Mouse (Mus musculus): ENCODE measurements around the gene Smim4.
A peak's percentile ranks its signal among the peaks of the same experiment; 100 is the strongest.

The Smim4 gene

DNA sequence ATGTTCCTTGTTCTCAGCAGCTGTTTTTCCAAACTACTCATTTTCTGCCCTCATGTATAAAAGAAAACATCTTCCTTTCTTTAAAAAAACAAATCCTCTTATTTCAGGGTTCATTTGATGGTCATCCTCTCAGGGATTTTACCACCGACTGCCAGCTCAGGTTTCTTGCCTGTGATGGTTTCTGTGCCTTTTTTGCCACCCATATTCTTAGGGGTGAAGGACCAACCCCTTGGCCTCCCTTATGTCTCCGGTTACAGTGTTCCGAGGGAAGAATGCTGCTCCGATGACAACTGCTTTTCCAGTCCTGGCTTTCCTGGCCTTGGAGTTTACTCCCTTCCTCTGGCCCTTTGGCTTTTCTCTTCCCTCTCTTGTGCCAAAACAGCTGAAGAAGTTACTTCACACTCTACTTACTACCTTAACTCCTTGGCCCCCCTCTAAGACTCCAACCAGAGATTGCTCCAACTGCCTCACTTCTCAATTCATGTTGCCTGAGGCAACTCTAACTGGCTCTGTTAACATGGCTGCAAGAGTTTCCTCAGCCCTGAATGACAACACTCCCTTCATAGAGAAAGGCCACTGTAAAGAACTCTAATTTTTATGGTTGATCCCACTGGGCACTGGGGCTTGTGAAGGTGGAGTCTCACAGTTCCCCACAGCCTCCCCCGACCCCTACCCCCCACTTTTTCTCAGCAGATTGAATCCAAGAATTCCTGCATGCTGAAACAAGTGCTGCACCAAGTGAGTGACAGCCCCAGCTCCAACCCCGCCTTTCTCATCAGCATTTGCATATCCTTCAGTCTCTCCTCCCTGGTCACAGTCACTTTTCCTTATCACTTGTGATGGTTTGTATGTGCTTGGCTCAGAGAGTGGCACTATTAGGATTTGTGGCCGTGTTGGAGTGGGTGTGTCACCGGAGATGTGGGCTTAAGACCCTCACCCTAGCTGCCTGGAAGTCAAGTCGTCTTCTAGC lies 3.4 kb downstream of the Smim4 start:
- DNase-seq (ENCODE audit: low spot score) = no peak

DNA sequence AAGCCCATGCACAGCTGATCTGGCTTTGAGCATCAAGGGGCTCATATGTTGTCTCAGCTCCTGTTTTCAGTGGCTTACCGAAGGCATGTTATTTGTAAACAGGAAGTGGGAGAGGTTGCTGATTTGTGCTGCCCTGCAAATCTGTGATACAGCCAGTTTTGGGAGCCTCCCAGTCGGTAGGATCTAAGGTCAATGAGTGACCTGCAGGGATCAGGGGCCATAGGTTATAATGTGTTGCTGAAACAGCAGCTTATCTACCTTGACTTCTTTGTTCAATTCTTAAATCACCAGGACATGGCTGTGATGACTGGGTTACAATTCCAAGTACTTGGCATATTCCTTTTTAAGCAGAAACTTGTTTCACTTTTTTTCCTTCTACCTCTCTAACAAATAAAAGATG lies 13.2 kb downstream of the Smim4 start:
- no peak for DNase-seq (ENCODE audit: low spot score)

DNA sequence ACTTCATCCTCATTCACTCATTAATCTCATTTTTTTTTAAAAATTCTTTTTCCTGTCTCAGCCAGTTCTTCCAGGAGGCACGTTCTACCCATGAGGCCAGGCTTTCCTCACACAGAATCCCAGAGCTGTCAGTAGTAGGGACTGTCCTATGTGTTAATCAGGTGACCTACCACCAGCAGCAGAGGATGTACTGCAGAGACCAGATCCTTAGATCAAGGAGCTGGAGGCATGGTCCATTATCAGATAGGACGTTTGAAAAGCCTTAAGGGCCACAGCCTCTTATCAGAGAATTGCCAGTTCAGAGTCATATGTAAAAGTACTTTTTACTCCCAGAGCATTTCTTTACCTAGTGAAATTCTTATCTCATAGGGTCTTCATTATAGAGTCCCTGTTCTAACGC lies 14.7 kb downstream of the Smim4 start:
- DNase-seq (ENCODE audit: low spot score) = no peak

DNA sequence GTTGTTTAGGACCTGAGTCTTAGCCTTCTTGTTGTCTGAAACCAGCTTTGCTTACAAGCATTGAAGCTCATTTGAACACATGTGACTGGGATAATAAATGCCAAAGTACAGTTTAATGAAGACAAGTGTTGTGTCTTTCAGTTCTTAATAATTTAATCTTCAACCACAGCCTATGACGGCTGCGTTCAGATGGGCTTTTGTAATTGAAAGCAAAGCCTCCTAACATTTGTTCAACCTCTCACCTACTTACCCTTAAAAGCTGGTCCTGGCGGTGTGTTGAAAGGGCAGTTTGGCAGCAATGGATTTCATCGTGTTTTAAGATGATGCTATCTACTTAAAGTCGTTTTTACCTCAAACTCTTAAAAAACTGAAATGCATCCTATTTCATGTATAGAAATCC lies 16.6 kb downstream of the Smim4 start:
- DNase-seq (ENCODE audit: low spot score) = no peak

DNA sequence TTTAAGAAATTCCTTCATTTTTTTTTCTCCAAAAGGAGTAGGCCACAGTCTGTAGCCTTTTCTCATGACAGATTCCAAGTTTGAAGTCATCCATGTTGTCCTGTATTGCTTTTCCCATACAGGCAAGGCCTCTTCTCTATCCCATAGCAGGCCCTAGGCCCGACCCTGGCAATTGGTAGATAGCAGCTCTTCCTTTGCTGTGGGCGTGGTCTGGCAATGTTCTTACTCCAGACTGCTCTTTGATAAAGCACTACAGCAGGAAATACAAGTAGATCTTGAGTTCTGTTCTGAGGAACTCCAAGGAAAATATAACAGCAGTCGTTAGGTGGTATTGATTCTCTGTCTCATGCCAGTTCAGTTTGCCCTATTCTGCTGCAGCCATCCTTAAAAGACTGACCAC lies 18.1 kb downstream of the Smim4 start:
- DNase-seq (ENCODE audit: low spot score) = no peak

DNA sequence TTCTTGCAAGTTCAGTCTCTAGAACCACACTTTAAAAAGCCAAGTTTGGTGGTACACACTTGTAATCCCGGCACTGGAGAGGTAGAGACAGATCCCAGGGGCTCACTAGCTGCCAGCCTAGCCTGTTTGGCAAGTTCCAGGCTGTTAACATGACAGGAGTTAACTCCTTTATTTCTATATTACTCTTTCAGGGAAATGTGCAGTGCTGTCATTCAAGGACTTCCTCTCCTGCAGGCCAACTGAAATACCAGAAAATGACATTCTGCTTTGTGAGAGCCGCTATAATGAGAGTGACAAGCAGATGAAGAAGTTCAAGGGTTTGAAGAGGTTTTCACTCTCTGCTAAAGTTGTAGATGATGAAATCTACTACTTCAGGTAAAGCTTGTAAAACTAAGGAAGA lies 23.6 kb downstream of the Smim4 start:
- no peak for DNase-seq (ENCODE audit: low spot score)

DNA sequence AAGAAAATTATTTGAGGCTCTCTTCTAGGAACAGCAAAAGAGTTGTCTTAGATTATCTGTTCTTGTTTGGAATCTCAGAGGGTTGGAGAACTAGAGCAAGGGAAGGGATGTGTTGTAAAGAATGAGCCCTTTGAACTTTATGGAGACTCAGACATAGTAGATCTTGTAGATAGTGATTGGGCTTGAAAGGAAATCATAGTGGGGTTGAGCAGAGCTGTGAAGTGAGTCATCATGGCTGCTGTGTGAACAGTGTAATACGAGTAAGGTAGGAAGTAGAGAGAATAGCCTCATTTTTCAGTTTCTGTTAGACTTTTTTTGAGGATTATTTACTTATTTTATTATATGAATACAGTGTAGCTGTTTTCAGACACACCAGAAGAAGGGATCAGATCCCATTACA lies 38.8 kb downstream of the Smim4 start:
- no peak for DNase-seq (ENCODE audit: low spot score)

DNA sequence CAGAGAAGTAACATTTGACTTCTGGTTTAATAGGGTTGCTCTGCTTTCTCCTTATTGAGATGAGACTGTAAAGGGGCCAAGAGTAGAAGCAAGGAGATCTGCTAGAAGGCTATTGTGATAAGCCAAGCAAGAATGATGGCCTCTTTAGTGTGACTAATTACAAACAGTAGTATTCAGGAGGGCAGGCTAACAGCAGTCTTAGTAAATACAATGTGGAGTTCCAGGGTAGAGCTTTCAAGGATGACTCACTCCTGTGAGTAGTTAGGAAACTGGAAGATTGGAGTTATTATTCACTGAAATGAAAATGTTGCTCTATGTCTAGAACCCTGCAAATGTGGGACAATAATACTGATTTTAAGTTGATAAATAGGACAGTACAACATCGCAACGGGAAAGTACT lies 40.2 kb downstream of the Smim4 start:
- DNase-seq (ENCODE audit: low spot score) = no peak

DNA sequence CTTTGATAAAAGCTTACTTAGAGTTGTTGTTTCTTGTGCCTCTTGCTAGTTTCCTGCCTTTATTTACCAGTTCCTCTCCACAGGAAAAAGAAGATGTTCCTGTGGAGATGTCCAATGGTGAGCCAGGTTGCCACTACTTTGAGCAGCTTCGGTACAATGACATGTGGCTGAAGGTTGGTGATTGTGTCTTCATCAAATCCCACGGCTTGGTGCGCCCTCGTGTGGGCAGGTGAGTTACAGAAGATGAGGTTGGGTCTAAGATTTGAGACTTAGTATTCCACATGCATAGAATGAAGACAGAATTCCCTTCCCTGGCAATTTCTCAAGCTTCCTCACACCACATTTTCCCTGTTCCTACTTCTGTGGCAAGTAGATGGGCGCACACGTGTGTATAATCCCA lies 41.3 kb downstream of the Smim4 start:
- DNase-seq (ENCODE audit: low spot score) = no peak

DNA sequence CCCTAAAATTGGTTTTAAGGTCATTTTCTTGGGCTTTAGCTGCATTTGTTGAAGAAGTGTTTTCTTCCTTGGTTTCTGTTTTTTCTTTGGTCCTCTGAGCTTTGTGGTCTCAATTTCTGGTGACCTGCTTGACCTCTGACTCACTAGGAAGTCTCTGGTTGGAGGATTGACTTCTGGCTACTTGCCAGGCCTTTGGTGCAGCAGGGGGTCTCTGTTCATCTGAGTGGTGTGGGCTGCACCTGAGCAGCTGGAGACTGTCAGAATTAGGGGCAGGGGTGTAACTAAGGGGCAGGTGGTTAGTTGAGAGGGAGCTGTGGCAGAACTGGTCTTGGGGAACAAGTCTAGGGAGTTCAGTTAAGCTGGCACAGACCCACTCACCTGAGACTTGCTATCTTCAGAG lies 47.6 kb downstream of the Smim4 start:
- DNase-seq (ENCODE audit: low spot score) = no peak

DNA sequence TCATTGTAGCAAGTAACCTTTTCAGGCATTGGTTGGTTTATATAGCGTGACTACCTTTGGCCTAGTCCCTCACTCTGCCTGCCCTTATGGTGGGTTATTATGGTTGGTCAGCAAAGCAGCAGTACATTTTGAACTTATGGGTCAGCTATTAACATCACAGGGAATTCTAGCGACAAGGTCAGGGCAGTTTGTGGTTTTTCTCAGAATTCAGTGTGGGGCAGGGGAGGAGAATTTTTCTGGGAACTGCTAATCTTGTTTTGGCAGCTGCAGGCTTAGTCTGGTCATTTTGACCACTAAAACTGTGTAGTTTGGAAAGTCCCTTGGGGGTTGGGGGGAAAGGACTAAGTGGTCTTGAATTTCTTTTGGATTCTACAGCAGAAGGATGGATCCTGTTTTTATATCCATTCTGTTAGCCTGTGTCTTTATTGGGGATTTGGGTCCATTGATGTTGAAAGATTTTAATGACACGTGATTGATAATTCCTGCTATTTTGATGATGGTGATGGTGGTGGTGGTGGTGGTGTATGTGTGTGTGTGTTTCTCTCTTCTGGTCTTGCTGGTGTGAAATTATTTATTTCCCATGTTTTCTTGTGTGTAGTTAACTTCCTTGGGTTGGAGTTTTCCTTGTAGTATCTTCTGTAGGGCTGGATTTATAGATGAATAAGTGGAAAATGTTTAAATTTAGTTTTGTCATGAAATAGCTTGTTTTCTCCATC lies 49.3 kb downstream of the Smim4 start:
- no peak for DNase-seq (ENCODE audit: low spot score)

DNA sequence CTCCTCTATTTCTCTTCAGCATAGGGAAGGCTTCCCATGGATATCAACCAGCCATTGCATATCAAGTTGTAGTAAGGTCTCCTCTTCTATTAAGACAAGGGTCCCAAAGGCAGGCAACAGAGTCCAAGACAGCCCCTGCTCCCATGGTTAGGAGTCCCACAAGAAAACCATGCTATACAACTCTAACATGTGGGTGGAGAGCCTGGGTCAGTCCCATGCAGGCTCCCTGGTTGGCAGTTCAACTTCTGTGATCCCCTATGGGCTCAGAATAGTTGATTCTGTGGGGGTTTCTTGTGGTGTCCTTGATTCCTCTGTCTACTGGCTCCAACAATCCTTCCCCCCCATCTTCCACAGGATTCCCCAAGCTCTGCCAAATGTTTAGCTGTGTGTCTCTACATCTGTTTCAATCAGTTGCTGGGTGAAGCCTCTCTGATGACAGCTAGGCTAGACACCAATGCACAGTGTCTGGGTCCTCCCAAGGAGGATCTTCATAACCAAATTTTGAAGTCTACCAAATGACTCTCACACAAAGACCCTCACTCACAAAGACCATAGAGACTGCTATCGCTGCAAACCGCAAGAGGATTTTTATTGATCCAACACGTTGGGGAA lies 50.1 kb downstream of the Smim4 start:
- no peak for DNase-seq (ENCODE audit: low spot score)

DNA sequence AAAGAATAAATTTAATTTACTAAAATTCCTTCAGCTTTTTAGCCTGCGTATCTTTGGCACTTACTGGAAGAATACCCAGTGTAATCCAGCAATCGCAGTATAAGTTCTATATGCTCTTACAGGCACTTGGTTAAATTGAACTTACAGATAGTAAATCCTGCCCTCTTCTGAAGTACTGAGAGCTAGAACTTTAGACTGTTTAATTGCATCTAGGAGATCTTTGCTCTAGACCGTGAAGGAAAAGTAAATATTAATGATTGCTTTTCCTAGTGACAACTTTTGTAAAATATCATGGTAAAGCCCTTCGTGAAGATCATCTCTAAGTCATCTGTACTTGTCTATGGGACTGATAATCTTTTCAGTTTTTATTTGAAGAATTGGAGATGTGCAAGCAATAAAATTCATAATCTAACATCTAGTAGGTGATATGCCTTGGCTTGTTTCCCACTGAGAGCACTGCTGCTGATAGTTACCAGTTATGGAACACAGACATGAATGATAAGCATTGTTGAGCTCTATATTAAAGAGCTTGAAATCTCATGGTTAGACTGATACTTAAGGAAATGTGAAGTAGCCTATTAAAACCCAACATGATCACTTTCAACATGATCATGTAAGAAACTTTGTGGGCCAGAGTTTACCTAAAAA lies 59.5 kb downstream of the Smim4 start:
- DNase-seq (ENCODE audit: low spot score) = no peak

DNA sequence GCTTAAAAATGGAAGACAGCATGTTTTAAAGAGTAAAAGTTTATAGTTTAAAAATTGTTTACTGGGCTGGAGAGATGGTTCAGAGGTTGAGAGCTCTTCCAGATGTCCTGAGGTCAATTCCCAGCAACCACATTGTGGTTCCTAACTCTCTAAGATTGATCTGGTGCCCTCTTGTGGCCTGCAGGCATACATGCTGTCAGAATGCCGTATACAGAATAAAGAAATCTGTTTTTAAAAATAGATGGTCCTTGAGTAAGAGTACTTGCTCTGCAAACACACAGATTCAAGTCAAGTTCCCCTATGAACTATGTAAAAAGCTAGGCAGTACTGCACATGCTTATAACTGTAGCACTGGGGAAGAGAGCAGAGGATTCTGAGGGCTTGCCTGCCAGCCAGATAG lies 66.5 kb downstream of the Smim4 start:
- DNase-seq (ENCODE audit: low spot score) = peak; percentile 31

DNA sequence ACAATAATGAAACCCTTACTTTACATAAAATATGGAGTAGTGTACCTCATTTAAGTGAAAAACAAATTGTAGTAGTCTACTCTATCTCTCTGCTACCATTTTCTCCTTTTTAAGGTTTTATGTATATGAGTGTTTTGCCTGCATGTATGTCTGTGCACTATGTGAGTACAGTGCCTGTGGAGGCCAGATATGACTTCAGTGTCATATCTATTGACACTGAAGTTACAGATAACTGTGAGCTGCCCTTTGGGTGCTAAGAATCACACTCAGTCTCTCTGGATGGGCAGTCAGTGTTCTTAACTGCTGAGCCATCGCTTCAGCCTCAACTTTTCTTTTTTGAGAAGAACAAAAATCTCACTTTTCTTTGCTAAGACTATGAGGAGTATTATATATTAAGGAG lies 82.9 kb downstream of the Smim4 start:
- DNase-seq (ENCODE audit: low spot score) = no peak

DNA sequence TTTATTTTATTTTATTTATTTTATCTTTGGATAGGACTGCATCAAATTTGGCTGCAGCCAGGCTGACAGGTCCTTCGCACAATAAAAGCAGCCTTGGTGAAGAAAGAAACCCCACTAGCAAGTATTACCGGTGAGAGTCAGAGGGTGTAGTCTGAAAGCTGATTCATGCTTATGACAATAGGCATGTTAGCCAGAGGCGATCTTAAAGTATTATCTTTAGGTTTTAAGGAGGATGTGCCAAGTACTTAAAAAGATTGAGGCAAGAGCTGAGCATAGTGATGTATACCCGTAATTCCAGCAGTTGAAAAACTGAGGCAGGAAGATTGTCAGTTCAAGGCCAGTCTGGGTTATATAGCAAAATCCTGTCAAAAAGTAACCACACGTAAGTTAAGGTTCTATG lies 83.5 kb downstream of the Smim4 start:
- DNase-seq (ENCODE audit: low spot score) = no peak

All from retina, embryonic 14.5 days (tissue).